Mouse (Mus musculus): ENCODE data around the gene Sf3a3. TPM values are rescaled to one million over a fixed set of nuclear protein-coding genes. Genes with fewer than 3 reads are reported as not detected.
A peak's percentile ranks its signal among the peaks of the same experiment; 100 is the strongest.

Gene Sf3a3
- total and polyA plus RNA-seq, 3 experiments: 127 to 295 (median 144) TPM

DNA sequence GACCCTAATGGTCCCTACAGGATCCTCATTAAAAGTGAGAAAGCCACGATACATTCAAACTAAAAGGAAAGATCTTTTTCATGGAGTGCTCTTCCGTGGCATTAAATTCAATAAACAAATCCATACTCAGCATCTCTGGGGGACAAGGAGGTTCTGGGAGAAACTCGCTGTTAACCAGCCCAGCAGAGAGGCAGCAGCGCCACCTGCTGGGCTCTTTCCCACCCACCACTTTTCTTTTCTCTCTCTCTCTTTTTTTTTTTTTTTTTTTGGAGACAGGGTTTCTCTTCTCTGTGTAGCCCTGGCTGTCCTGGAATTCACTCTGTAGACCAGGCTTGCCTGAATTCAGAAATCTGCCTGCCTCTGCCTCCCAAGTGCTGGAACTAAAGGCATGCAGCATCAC, 39.5 kb upstream of the Sf3a3 start:
- TF ChIP-seq ZMIZ1 (IDR thresholded peaks at IDR 0.05; ENCODE audit: low read depth, low read length) (no peak), SMC3 (IDR thresholded peaks at IDR 0.05; ENCODE audit: low read depth, low read length) (peak; percentile 83), MAFK (IDR thresholded peaks at IDR 0.05; ENCODE audit: borderline replicate concordance, low read depth, low read length) (no peak), UBTF (IDR thresholded peaks at IDR 0.05; ENCODE audit: borderline replicate concordance, insufficient read depth, low read depth, low read length) (no peak), NRF1 (IDR thresholded peaks at IDR 0.05; ENCODE audit: insufficient read depth, low read depth, low read length, poor library complexity, severe bottlenecking) (no peak), ZNF384 (IDR thresholded peaks at IDR 0.05; ENCODE audit: low read depth, low read length) (peak; percentile 98), MXI1 (IDR thresholded peaks at IDR 0.05; ENCODE audit: low read depth, low read length) (no peak), GABPA (IDR thresholded peaks at IDR 0.05; ENCODE audit: low read depth, low read length) (no peak), ZKSCAN1 (IDR thresholded peaks at IDR 0.05; ENCODE audit: low read depth, low read length) (no peak), MEF2A (IDR thresholded peaks at IDR 0.05; ENCODE audit: extremely low read depth, insufficient replicate concordance, low read depth, low read length, poor library complexity, severe bottlenecking) (no peak), CHD2 (IDR thresholded peaks at IDR 0.05; ENCODE audit: low read length) (no peak), HCFC1 (IDR thresholded peaks at IDR 0.05; ENCODE audit: low read depth, low read length) (no peak), TAL1 (IDR thresholded peaks at IDR 0.05; ENCODE audit: low read length) (no peak), MAX (IDR thresholded peaks at IDR 0.05; ENCODE audit: low read length) (no peak), POLR2A (IDR thresholded peaks at IDR 0.05; ENCODE audit: control insufficient read depth in 1 of 2, insufficient read depth in 1 of 2, low read depth in 1 of 2, low read length in 2 of 2, poor library complexity in 1 of 2) (no peak), MAZ (IDR thresholded peaks at IDR 0.05; ENCODE audit: low read depth, low read length) (no peak), USF1 (IDR thresholded peaks at IDR 0.05; ENCODE audit: low read depth, low read length) (no peak), TCF12 (IDR thresholded peaks at IDR 0.05; ENCODE audit: low read depth, low read length) (no peak), ZC3H11A (IDR thresholded peaks at IDR 0.05; ENCODE audit: low read depth, low read length) (peak; percentile 77), RAD21 (IDR thresholded peaks at IDR 0.05; ENCODE audit: low read depth, low read length) (peak; percentile 90), NELFE (IDR thresholded peaks at IDR 0.05; ENCODE audit: low read depth, low read length) (no peak), ETS1 (IDR thresholded peaks at IDR 0.05; ENCODE audit: low read depth, low read length) (no peak), CHD1 (IDR thresholded peaks at IDR 0.05; ENCODE audit: low read depth, low read length) (no peak), POLR2AphosphoS5 (IDR thresholded peaks at IDR 0.05; ENCODE audit: borderline replicate concordance, low read depth, low read length) (no peak), TBP (IDR thresholded peaks at IDR 0.05; ENCODE audit: low read depth, low read length) (no peak), USF2 (IDR thresholded peaks at IDR 0.05; ENCODE audit: borderline replicate concordance in 1 of 2, insufficient read depth in 1 of 2, low read depth in 1 of 2, low read length in 2 of 2) (no peak), JUND (IDR thresholded peaks at IDR 0.05; ENCODE audit: low read depth, low read length) (no peak), CTCF (IDR thresholded peaks at IDR 0.05 in 2 of 3, conservative IDR thresholded peaks at IDR 0.05 in 1 of 3; ENCODE audit: control insufficient read depth in 1 of 3, insufficient read depth in 1 of 3, low read depth in 2 of 3, low read length in 3 of 3, poor library complexity in 1 of 3, severe bottlenecking in 1 of 3) (peak; percentile 68 to 91 (median 82)), GATA1 (IDR thresholded peaks at IDR 0.05; ENCODE audit: low read depth, low read length) (no peak), POLR2AphosphoS2 (IDR thresholded peaks at IDR 0.05; ENCODE audit: low read length) (no peak), RCOR1 (IDR thresholded peaks at IDR 0.05; ENCODE audit: low read depth, low read length) (no peak), KAT2A (conservative IDR thresholded peaks at IDR 0.05; ENCODE audit: low read depth, low read length) (no peak), MYB (IDR thresholded peaks at IDR 0.05; ENCODE audit: low read depth, low read length) (no peak), SIN3A (IDR thresholded peaks at IDR 0.05; ENCODE audit: low read length) (no peak), ELF1 (IDR thresholded peaks at IDR 0.05; ENCODE audit: low read depth, low read length) (no peak), BHLHE40 (IDR thresholded peaks at IDR 0.05; ENCODE audit: borderline replicate concordance, low read depth, low read length) (no peak), MYC (IDR thresholded peaks at IDR 0.05; ENCODE audit: low read depth, low read length) (no peak), E2F4 (IDR thresholded peaks at IDR 0.05; ENCODE audit: borderline replicate concordance, low read depth, low read length) (no peak), EP300 (IDR thresholded peaks at IDR 0.05; ENCODE audit: low read depth in 1 of 2, low read length in 2 of 2) (no peak)
- Histone ChIP-seq H3K36me3 (ENCODE audit: control insufficient read depth in 1 of 2, insufficient read depth in 2 of 2, low read length in 2 of 2) (no peaks in the 10 kb centered on the region), H3K4me3 (ENCODE audit: control insufficient read depth in 1 of 2, insufficient read depth in 1 of 2, low read depth in 2 of 2, low read length in 2 of 2) (no peak overlapping the region), H3K27ac (ENCODE audit: control insufficient read depth, low read depth, low read length) (no peak overlapping the region), H3K9ac (ENCODE audit: control insufficient read depth, low read depth, low read length, poor library complexity, severe bottlenecking) (no peak overlapping the region), H3K9me3 (replicated peaks; ENCODE audit: insufficient read depth, low read length) (no peaks in the 10 kb centered on the region), H3K27me3 (ENCODE audit: control insufficient read depth in 1 of 2, insufficient read depth in 2 of 2, low read length in 2 of 2) (no peaks in the 10 kb centered on the region), H3K79me2 (ENCODE audit: control insufficient read depth, insufficient read depth, low read length, poor library complexity) (no peaks in the 10 kb centered on the region), H3K4me1 (ENCODE audit: control insufficient read depth in 1 of 2, insufficient read depth in 2 of 2, low read length in 2 of 2) (no peaks in the 10 kb centered on the region)
- DNase-seq (ENCODE audit: low read depth, low spot score): peak; percentile 70

Data from MEL (cell line).